Mouse (Mus musculus): ENCODE results near the gene Mien1. TPM values are rescaled to one million over a fixed set of nuclear protein-coding genes. Genes with fewer than 3 reads are reported as not detected.

Gene Mien1
- polyA plus RNA-seq, 1 experiment from 2014 or later, result 253 TPM

GRCm38 (mm10) chr11:98455484-98455883, 16.7 kb upstream of the Mien1 start:
- H3K9me3 ChIP-seq (ENCODE audit: control insufficient read depth, low read length), result no peaks in the 10 kb centered on the region
- H3K9ac ChIP-seq (replicated peaks; ENCODE audit: low read depth, low read length), result no peak overlapping the region
- no peaks in the 10 kb centered on the region for H3K36me3 ChIP-seq (ENCODE audit: control insufficient read depth, insufficient read depth)
- peaks cover 2% of the 10 kb centered on the region for H3K4me1 ChIP-seq (replicated peaks; ENCODE audit: control insufficient read depth, insufficient read depth, low read length)
- peaks cover 20% of the 10 kb centered on the region for H3K27me3 ChIP-seq (replicated peaks; ENCODE audit: control insufficient read depth, insufficient read depth, low read length)
- H3K27ac ChIP-seq (ENCODE audit: low read length), result no peak overlapping the region
- no peak overlapping the region for H3K4me3 ChIP-seq (replicated peaks; ENCODE audit: low read length)
- ATAC-seq, result no peak
- H3K4me2 ChIP-seq (ENCODE audit: low read length), result no peak overlapping the region
- WGBS, result 83% methylated on average over 4 of the region's 4 CpGs

- H3K36me3 ChIP-seq (ENCODE audit: control insufficient read depth, insufficient read depth), result no peaks in the 10 kb centered on the region
Observed at GRCm38 (mm10) chr11:98449921-98450771, 11.4 kb upstream of the Mien1 start.

GRCm38 (mm10) chr11:98449419-98449818, 10.6 kb upstream of the Mien1 start:
- ATAC-seq, result no peak

More at GRCm38 (mm10) chr11:98449921-98450771, 11.4 kb upstream of the Mien1 start:
- Histone ChIP-seq H3K4me2 (ENCODE audit: low read length) (no peak overlapping the region), H3K9ac (replicated peaks; ENCODE audit: low read depth, low read length) (no peak overlapping the region), H3K4me1 (replicated peaks; ENCODE audit: control insufficient read depth, insufficient read depth, low read length) (peaks cover 4% of the 10 kb centered on the region; the same call in 1 of the 2 replicates), H3K27ac (ENCODE audit: low read length) (no peak overlapping the region), H3K9me3 (ENCODE audit: control insufficient read depth, low read length) (no peaks in the 10 kb centered on the region), H3K27me3 (replicated peaks; ENCODE audit: control insufficient read depth, insufficient read depth, low read length) (peaks cover 14% of the 10 kb centered on the region), H3K4me3 (replicated peaks; ENCODE audit: low read length) (no peak overlapping the region)
- WGBS, result 79% methylated on average over 20 of the region's 20 CpGs
- no peak for ATAC-seq

GRCm38 (mm10) chr11:98448191-98448790, 9.5 kb upstream of the Mien1 start:
- no peak for ATAC-seq
- Histone ChIP-seq H3K9ac (replicated peaks; ENCODE audit: low read depth, low read length) (no peak overlapping the region), H3K27me3 (replicated peaks; ENCODE audit: control insufficient read depth, insufficient read depth, low read length) (peaks cover 14% of the 10 kb centered on the region), H3K27ac (ENCODE audit: low read length) (no peak overlapping the region), H3K4me1 (replicated peaks; ENCODE audit: control insufficient read depth, insufficient read depth, low read length) (peaks cover 4% of the 10 kb centered on the region; the same call in 1 of the 2 replicates), H3K9me3 (ENCODE audit: control insufficient read depth, low read length) (no peaks in the 10 kb centered on the region), H3K4me3 (replicated peaks; ENCODE audit: low read length) (no peak overlapping the region), H3K36me3 (ENCODE audit: control insufficient read depth, insufficient read depth) (no peaks in the 10 kb centered on the region), H3K4me2 (ENCODE audit: low read length) (no peak overlapping the region)
- WGBS, result 39% methylated on average over 13 of the region's 13 CpGs

More at GRCm38 (mm10) chr11:98449419-98449818, 10.6 kb upstream of the Mien1 start:
- Histone ChIP-seq H3K9ac (replicated peaks; ENCODE audit: low read depth, low read length) (no peak overlapping the region), H3K4me3 (replicated peaks; ENCODE audit: low read length) (no peak overlapping the region), H3K9me3 (ENCODE audit: control insufficient read depth, low read length) (no peaks in the 10 kb centered on the region), H3K36me3 (ENCODE audit: control insufficient read depth, insufficient read depth) (no peaks in the 10 kb centered on the region), H3K27me3 (replicated peaks; ENCODE audit: control insufficient read depth, insufficient read depth, low read length) (peaks cover 14% of the 10 kb centered on the region), H3K4me2 (ENCODE audit: low read length) (no peak overlapping the region), H3K27ac (ENCODE audit: low read length) (no peak overlapping the region), H3K4me1 (replicated peaks; ENCODE audit: control insufficient read depth, insufficient read depth, low read length) (peaks cover 4% of the 10 kb centered on the region; the same call in 1 of the 2 replicates)
- 87% methylated on average over 3 of the region's 3 CpGs for WGBS

- peaks cover 4% of the 10 kb centered on the region; the same call in 1 of the 2 replicates for H3K4me1 ChIP-seq (replicated peaks; ENCODE audit: control insufficient read depth, insufficient read depth, low read length)
- H3K4me3 ChIP-seq (replicated peaks; ENCODE audit: low read length), result no peak overlapping the region
- H3K27ac ChIP-seq (ENCODE audit: low read length), result no peak overlapping the region
- no peaks in the 10 kb centered on the region for H3K9me3 ChIP-seq (ENCODE audit: control insufficient read depth, low read length)
- H3K36me3 ChIP-seq (ENCODE audit: control insufficient read depth, insufficient read depth), result no peaks in the 10 kb centered on the region
- H3K27me3 ChIP-seq (replicated peaks; ENCODE audit: control insufficient read depth, insufficient read depth, low read length), result peaks cover 14% of the 10 kb centered on the region
- H3K9ac ChIP-seq (replicated peaks; ENCODE audit: low read depth, low read length), result no peak overlapping the region
- no peak overlapping the region for H3K4me2 ChIP-seq (ENCODE audit: low read length)
- ATAC-seq, result no peak
- 21% methylated on average over 7 of the region's 7 CpGs for WGBS
Observed at GRCm38 (mm10) chr11:98447475-98447834, 8.7 kb upstream of the Mien1 start.

GRCm38 (mm10) chr11:98446562-98447474, 8.0 kb upstream of the Mien1 start:
- no peak for ATAC-seq
- Histone ChIP-seq H3K9me3 (ENCODE audit: control insufficient read depth, low read length) (no peaks in the 10 kb centered on the region), H3K4me1 (replicated peaks; ENCODE audit: control insufficient read depth, insufficient read depth, low read length) (peaks cover 4% of the 10 kb centered on the region; the same call in 1 of the 2 replicates), H3K27me3 (replicated peaks; ENCODE audit: control insufficient read depth, insufficient read depth, low read length) (peaks cover 14% of the 10 kb centered on the region), H3K4me3 (replicated peaks; ENCODE audit: low read length) (no peak overlapping the region), H3K9ac (replicated peaks; ENCODE audit: low read depth, low read length) (no peak overlapping the region), H3K36me3 (ENCODE audit: control insufficient read depth, insufficient read depth) (no peaks in the 10 kb centered on the region), H3K27ac (ENCODE audit: low read length) (no peak overlapping the region), H3K4me2 (ENCODE audit: low read length) (peak overlapping the region; percentile 8; the same call in 1 of the 2 replicates)
- WGBS, result 3% methylated on average over 33 of the region's 33 CpGs

GRCm38 (mm10) chr11:98446213-98446561, 7.4 kb upstream of the Mien1 start, which contains the start of gene Grb7:
Gene Grb7, plus strand, starts transcription at chr11:98446394.
- H3K4me3 ChIP-seq (replicated peaks; ENCODE audit: low read length), result no peak within 1 kb of the TSS

GRCm38 (mm10) chr11:98445679-98446078, 6.9 kb upstream of the Mien1 start:
- WGBS, result 76% methylated on average over 4 of the region's 4 CpGs
- Histone ChIP-seq H3K9ac (replicated peaks; ENCODE audit: low read depth, low read length) (no peak overlapping the region), H3K4me3 (replicated peaks; ENCODE audit: low read length) (no peak overlapping the region), H3K9me3 (ENCODE audit: control insufficient read depth, low read length) (no peaks in the 10 kb centered on the region), H3K27me3 (replicated peaks; ENCODE audit: control insufficient read depth, insufficient read depth, low read length) (peaks cover 14% of the 10 kb centered on the region), H3K27ac (ENCODE audit: low read length) (no peak overlapping the region), H3K4me1 (replicated peaks; ENCODE audit: control insufficient read depth, insufficient read depth, low read length) (peaks cover 4% of the 10 kb centered on the region; the same call in 1 of the 2 replicates), H3K36me3 (ENCODE audit: control insufficient read depth, insufficient read depth) (no peaks in the 10 kb centered on the region), H3K4me2 (ENCODE audit: low read length) (no peak overlapping the region)
- no peak for ATAC-seq

More at GRCm38 (mm10) chr11:98446213-98446561, 7.4 kb upstream of the Mien1 start, which contains the start of gene Grb7:
- peaks cover 4% of the 10 kb centered on the region; the same call in 1 of the 2 replicates for H3K4me1 ChIP-seq (replicated peaks; ENCODE audit: control insufficient read depth, insufficient read depth, low read length)
- peak within 1 kb of the TSS; percentile 8; the same call in 1 of the 2 replicates for H3K4me2 ChIP-seq (ENCODE audit: low read length)
- H3K27ac ChIP-seq (ENCODE audit: low read length), result no peak within 1 kb of the TSS
- ATAC-seq, result no peak
- H3K9ac ChIP-seq (replicated peaks; ENCODE audit: low read depth, low read length), result no peak within 1 kb of the TSS
- peaks cover 14% of the 10 kb centered on the region for H3K27me3 ChIP-seq (replicated peaks; ENCODE audit: control insufficient read depth, insufficient read depth, low read length)
- WGBS, result 18% methylated on average over 5 of the region's 5 CpGs
- H3K36me3 ChIP-seq (ENCODE audit: control insufficient read depth, insufficient read depth), result no peaks in the 10 kb centered on the region
- H3K9me3 ChIP-seq (ENCODE audit: control insufficient read depth, low read length), result no peaks in the 10 kb centered on the region

Data from forebrain, embryonic 16.5 days (tissue).